Mouse (Mus musculus) forebrain, embryonic 10.5 days (tissue): Measurements from ENCODE around the gene Wnt7a. TPM values are rescaled to one million over a fixed set of nuclear protein-coding genes. Genes with fewer than 3 reads are reported as not detected.

Experiments
- DNase-seq: peaks from one replicate; pipeline ENCODE4 v3.0.0-alpha.2; 2017; ENCODE audit warnings: low spot score; ENCODE audit errors: extremely low spot score
- H3K27ac ChIP-seq: fragments of 300-500 bp; sonication (generic); 2 replicates; pipeline ENCODE4 v1.5.1; 2016; ENCODE audit warnings: mild to moderate bottlenecking
- H3K27me3 ChIP-seq: fragments of 300-500 bp; sonication (generic); 2 replicates; pipeline ENCODE4 v1.6.1; 2016; ENCODE audit warnings: mild to moderate bottlenecking; ENCODE audit not compliant: poor library complexity, severe bottlenecking
- H3K36me3 ChIP-seq: fragments of 300-500 bp; sonication (generic); replicated peaks from 2 replicates; pipeline ENCODE4 v1.6.1; 2016; ENCODE audit warnings: mild to moderate bottlenecking, moderate library complexity
- H3K4me1 ChIP-seq: fragments of 300-500 bp; sonication (generic); 2 replicates; pipeline ENCODE4 v1.6.1; 2016
- H3K4me3 ChIP-seq: fragments of 300-500 bp; sonication (generic); 2 replicates; pipeline ENCODE4 v1.5.1; 2016; ENCODE audit warnings: mild to moderate bottlenecking, moderate library complexity
- H3K9me3 ChIP-seq: fragments of 300-500 bp; sonication (generic); 2 replicates; pipeline ENCODE4 v1.6.1; 2016; ENCODE audit warnings: mild to moderate bottlenecking, moderate library complexity
- WGBS: fragments of 180-500 bp; shearing (Covaris S2); methylation state at CpG from one replicate; pipeline ENCODE4 v1.1.7; 2016; 5-methylcytosine and 5-hydroxymethylcytosine counted together
- polyA plus RNA-seq: library from polyadenylated mRNA; unstranded; fragments of >200 nt; fragmentation: Nextera tagmentation; extraction: Ambion mirVana; gene quantifications from 2 replicates; pipeline ENCODE4 v1.2.1, GENCODE M21; 2016

The Wnt7a gene
- polyA plus RNA-seq, 1 experiment from 2014 or later: 11.0 TPM

DNA sequence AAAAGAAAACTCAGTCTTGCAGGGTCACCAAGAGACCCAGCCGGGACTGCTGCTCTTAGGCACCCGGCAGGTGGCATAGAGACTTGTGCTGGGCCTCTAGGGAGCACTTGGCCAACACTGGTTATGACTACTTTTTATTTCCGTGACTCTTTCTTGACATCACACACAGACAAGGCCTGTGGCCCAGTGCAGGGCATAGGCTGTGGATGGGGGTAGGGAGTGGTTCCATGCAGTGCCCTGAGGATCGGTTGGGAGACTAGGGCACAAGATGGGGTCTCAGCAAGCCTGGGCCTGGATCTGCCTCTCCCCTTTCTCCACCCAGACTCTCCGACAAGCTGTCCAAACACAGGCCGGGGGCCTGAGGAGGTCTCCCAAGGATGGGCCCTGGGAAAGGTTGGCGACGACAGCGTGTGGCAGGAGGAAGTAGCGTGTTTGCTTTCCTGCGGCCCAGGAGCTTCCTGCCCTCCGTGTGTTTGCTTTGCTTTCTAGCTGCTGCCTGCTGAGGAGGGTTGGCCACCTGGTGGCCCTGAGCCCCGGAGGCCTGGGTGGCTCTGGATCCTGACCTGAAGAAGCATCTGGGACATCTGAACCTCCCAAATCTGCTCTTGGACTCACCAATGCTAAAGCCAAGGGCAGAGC, 53.8 kb downstream of the Wnt7a start:
- Histone ChIP-seq H3K27me3 (no peaks in the 10 kb centered on the region), H3K27ac (peak overlapping the region; percentile 65), H3K4me3 (no peak overlapping the region), H3K9me3 (no peaks in the 10 kb centered on the region), H3K4me1 (peaks cover 15% of the 10 kb centered on the region), H3K36me3 (peaks cover 4% of the 10 kb centered on the region)
- 77% methylated on average over 13 of the region's 13 CpGs for WGBS
- no peak for DNase-seq

GRCm38 (mm10) chr6:91349620-91350019, 61.5 kb downstream of the Wnt7a start:
- no peak overlapping the region for H3K4me3 ChIP-seq
- H3K27ac ChIP-seq: peak overlapping the region; percentile 93
- H3K36me3 ChIP-seq: no peaks in the 10 kb centered on the region
- no peaks in the 10 kb centered on the region for H3K9me3 ChIP-seq
- peaks cover 28% of the 10 kb centered on the region for H3K27me3 ChIP-seq
- DNase-seq: no peak
- WGBS: 54% methylated on average over 9 of the region's 9 CpGs
- peaks cover 55% of the 10 kb centered on the region for H3K4me1 ChIP-seq

DNA sequence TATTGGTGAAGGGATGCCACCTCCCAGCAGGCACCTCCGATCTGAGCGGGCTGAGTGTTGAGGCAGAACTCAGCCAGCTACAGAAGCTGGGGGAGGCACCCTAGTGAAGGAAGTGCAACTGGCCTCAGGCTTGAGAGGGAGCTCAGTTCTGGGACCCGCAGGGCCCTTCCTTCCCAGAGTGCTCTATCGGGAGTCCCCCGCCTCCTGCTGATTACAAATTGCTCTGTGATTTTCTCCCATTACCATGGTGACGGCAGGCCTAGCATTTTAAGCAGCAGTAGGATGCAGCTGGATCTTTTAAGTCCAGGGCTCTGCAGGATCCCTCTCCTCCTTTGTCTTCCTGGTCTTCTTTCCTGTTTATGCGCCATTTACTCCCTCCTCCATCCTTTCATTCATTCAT, 63.4 kb downstream of the Wnt7a start:
- WGBS: 6% methylated on average over 7 of the region's 7 CpGs
- no peaks in the 10 kb centered on the region for H3K9me3 ChIP-seq
- DNase-seq: peak; percentile 58
- peaks cover 72% of the 10 kb centered on the region for H3K4me1 ChIP-seq
- 0 out of 2 replicates have a peak overlapping the region, but pooled peaks have one; percentile 5 for H3K4me3 ChIP-seq
- H3K36me3 ChIP-seq: no peaks in the 10 kb centered on the region
- peaks cover 28% of the 10 kb centered on the region for H3K27me3 ChIP-seq
- H3K27ac ChIP-seq: peak overlapping the region; percentile 93

DNA sequence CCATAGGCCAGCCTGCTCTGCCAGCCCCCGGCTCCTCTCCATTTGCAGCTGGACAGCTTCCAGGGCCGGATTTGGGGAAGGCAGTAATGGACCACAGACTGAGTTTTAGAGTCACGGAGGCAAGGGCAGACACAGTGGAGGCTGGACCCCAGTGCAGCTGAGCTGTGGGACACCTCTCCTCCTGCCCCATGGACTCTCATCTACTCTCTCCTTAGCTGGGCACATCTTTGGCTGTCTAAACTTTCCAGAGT, 64.3 kb downstream of the Wnt7a start:
- DNase-seq: no peak

DNA sequence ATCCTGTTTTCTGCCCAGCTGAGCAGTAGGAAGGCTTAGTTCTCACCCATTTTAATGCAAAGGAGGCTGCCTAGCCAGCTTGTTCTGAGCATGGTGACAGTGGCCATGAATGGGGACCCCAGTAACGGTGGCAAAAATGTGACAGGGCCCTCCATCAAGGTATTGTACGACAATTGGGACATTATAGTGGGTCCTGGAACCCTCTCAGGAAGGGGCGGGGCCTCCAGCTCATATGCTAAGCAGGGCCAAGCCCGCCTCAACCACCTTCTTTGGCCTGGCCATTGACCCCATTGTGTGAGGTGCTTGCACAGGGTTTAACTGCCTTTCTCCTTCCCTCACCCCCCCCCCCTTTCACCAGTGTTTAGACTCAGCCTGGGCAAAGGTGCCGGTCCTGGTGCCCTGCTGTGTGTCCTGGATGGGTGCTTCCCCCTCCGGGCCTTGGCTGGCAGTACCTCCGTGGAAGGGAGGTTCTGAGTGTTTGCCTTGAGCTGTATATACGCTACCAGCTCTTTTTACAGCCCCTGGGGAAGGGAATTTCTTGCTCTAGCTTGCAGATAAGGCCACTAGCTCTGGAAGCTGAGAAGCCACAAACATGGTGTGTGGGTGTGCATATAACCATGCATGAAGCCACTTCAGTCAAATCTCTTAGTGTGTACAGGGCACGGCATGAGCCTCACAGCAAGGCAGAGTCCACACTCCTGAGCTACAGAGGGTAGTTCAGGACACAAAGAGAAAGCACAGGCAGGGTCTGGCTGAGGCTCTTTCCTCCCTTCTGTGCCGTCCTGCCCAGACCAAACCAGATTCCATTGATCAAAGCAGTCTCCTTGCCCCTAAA, 64.9 kb downstream of the Wnt7a start:
- 6% methylated on average over 10 of the region's 10 CpGs for WGBS
- Histone ChIP-seq H3K36me3 (no peaks in the 10 kb centered on the region), H3K4me3 (peak overlapping the region; percentile 20; the same call in 1 of the 2 replicates), H3K4me1 (peaks cover 72% of the 10 kb centered on the region), H3K27ac (peak overlapping the region; percentile 93), H3K9me3 (no peaks in the 10 kb centered on the region), H3K27me3 (peaks cover 28% of the 10 kb centered on the region)
- DNase-seq: peak; percentile 86

More for the DNA sequence above, 64.3 kb downstream of the Wnt7a start:
- Histone ChIP-seq H3K27me3 (peaks cover 28% of the 10 kb centered on the region), H3K27ac (peak overlapping the region; percentile 93), H3K9me3 (no peaks in the 10 kb centered on the region), H3K4me1 (peaks cover 72% of the 10 kb centered on the region), H3K4me3 (0 out of 2 replicates have a peak overlapping the region, but pooled peaks have one; percentile 20), H3K36me3 (no peaks in the 10 kb centered on the region)
- WGBS: 10% methylated on average over 3 of the region's 3 CpGs

GRCm38 (mm10) chr6:91345091-91345490, 66.1 kb downstream of the Wnt7a start:
- 35% methylated on average over 5 of the region's 5 CpGs for WGBS
- Histone ChIP-seq H3K27me3 (peaks cover 28% of the 10 kb centered on the region), H3K4me3 (no peak overlapping the region), H3K9me3 (no peaks in the 10 kb centered on the region), H3K27ac (peak overlapping the region; percentile 93), H3K4me1 (peaks cover 72% of the 10 kb centered on the region), H3K36me3 (no peaks in the 10 kb centered on the region)
- DNase-seq: no peak

DNA sequence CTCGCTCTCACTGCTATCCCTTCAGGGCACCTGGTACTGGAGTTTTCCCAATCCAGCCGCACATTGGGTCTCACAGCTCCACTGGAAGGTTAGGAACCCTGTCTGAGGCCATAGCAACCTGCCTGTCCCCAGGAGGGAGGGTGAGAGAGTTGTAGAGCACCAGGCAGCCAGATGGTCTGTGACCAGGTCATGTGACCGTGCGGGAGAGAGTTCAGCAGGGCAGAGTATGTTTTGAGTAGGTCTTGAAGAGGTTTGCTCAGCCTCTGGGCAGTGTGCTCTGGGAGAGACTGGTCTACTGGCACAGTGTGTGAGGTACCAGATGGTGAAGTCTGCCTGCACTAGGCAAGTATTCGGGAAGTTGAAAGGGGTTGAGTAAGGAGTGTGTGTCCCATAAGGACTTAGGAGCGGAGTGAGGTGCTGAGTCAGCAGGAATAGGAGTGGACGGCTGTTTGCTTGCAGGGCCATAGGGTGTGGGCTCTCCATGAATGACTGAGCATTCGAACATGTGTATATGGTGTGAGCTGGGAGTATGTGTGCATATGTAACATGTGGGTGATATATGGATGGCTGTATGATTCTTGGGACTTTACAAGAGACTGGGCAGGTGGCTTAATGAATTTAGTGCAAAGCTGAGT, 71.4 kb downstream of the Wnt7a start:
- no peaks in the 10 kb centered on the region for H3K36me3 ChIP-seq
- 86% methylated on average over 8 of the region's 8 CpGs for WGBS
- no peak for DNase-seq
- no peak overlapping the region for H3K4me3 ChIP-seq
- H3K27me3 ChIP-seq: peaks cover 4% of the 10 kb centered on the region; the same call in 1 of the 2 replicates
- H3K4me1 ChIP-seq: peaks cover 26% of the 10 kb centered on the region
- H3K27ac ChIP-seq: peak overlapping the region; percentile 26; the same call in 1 of the 2 replicates
- H3K9me3 ChIP-seq: no peaks in the 10 kb centered on the region

GRCm38 (mm10) chr6:91335470-91335869, 75.7 kb downstream of the Wnt7a start:
- no peak overlapping the region for H3K4me3 ChIP-seq
- H3K27ac ChIP-seq: peak overlapping the region; percentile 65
- H3K9me3 ChIP-seq: no peaks in the 10 kb centered on the region
- WGBS: 82% methylated on average over 1 of the region's 1 CpGs
- H3K4me1 ChIP-seq: peaks cover 29% of the 10 kb centered on the region
- no peak for DNase-seq
- no peaks in the 10 kb centered on the region for H3K36me3 ChIP-seq
- H3K27me3 ChIP-seq: peaks cover 11% of the 10 kb centered on the region; the same call in 1 of the 2 replicates

- Histone ChIP-seq H3K36me3 (no peaks in the 10 kb centered on the region), H3K27me3 (peaks cover 11% of the 10 kb centered on the region; the same call in 1 of the 2 replicates), H3K27ac (peak overlapping the region; percentile 63), H3K4me3 (no peak overlapping the region), H3K9me3 (no peaks in the 10 kb centered on the region), H3K4me1 (peaks cover 24% of the 10 kb centered on the region)
- no peak for DNase-seq
- 91% methylated on average over 8 of the region's 8 CpGs for WGBS
Observed at GRCm38 (mm10) chr6:91331886-91332285, 79.3 kb downstream of the Wnt7a start.

DNA sequence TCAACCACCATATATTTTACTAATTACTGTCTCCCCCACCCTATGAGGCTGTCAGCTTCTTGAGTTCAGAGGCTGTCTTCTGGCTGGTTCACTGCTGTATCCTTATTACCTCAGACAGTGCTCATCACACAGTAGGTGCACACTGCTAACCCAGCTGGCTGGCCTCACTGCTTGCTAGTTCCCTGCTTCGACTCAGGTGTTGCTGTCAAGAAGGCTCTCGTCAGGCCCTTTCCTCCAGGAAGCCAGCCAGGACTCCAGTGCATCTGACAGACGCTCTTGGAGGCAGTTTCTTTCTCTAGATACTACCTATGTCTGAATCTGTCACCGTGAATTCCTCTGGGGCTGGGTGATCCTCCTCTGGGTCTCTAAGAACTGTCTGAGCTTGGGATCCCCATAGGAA, 85.6 kb downstream of the Wnt7a start:
- WGBS: 81% methylated on average over 4 of the region's 4 CpGs
- Histone ChIP-seq H3K4me3 (no peak overlapping the region), H3K4me1 (peaks cover 25% of the 10 kb centered on the region), H3K27ac (peak overlapping the region; percentile 69; the same call in 1 of the 2 replicates), H3K9me3 (no peaks in the 10 kb centered on the region), H3K36me3 (no peaks in the 10 kb centered on the region), H3K27me3 (no peaks in the 10 kb centered on the region; the same call in 1 of the 2 replicates)
- DNase-seq: no peak

DNA sequence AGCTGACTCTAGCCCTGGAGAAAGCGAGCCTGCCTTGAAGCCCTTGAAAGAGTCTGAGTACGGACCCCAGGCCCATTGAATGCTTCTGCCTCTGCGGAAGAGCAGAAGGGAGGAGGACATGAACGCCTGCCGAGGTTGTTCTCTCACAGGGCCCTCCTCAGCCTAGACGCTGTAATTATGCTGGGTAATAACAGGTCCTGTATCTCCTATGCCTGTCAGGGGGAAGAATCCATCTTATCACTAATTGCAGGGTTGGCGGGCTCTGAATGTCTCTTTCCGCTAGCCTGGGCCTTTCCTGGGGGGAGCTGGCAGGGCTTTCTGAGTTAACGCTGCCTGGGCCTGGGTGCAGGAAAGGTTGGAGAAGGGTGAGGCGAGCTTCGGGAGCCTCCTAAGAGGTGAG, 86.4 kb downstream of the Wnt7a start:
- no peak for DNase-seq
- Histone ChIP-seq H3K27me3 (no peaks in the 10 kb centered on the region; the same call in 1 of the 2 replicates), H3K27ac (peak overlapping the region; percentile 69), H3K9me3 (no peaks in the 10 kb centered on the region), H3K4me1 (peaks cover 25% of the 10 kb centered on the region; the same call in 1 of the 2 replicates), H3K36me3 (no peaks in the 10 kb centered on the region), H3K4me3 (no peak overlapping the region)
- 71% methylated on average over 11 of the region's 11 CpGs for WGBS

DNA sequence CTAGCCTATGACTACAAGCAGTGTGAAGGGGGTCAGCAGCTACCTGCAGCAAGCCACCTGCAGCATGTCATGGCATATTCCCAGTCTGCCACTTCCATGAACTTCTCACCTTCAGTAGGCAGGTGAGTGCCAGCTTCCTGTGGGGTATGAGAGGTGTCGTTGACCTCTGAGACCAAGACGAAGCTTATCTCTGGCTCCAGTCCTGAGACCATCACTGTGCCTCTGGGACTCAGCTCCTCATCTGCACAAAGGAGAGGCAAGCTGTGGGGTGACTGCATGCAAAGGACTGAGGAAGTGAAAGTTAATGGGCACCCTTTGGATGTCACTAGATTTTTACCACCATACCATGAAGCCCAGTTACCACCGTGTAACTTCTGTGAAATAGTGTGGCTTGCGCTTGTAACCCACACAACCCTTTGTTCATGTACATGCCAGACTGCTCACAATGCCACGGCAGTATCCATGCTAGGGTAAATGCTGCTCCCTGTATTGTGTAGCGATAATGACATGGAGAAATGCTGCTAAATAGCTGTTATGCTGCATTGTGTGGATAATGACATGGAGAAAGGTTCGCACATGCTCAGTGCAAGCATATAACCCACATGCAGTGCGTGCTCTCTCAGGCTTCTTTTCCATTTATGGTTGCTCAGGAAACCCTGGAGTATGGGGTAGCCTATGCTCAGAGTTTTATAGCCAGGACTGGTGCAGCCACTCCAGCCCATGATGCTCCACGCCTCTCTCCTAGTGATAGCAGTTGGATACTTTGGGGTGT, 89.0 kb downstream of the Wnt7a start:
- WGBS: 90% methylated on average over 9 of the region's 9 CpGs
- DNase-seq: no peak
- no peaks in the 10 kb centered on the region; the same call in 1 of the 2 replicates for H3K27me3 ChIP-seq

More for the DNA sequence above, 89.0 kb downstream of the Wnt7a start:
- Histone ChIP-seq H3K36me3 (no peaks in the 10 kb centered on the region), H3K4me1 (peaks cover 25% of the 10 kb centered on the region; the same call in 1 of the 2 replicates), H3K9me3 (0 out of 2 replicates have a peak, but pooled peaks cover 8% of the 10 kb centered on the region), H3K27ac (peak overlapping the region; percentile 53), H3K4me3 (no peak overlapping the region)
